Mouse (Mus musculus) stomach, postnatal 0 days (tissue): ENCODE measurements around the gene Gpat2.

Experiments
- CTCF ChIP-seq: IDR thresholded peaks from 2 replicates; pipeline ENCODE4 v1.5.1; 2016; ENCODE audit warnings: antibody characterized with exemption, low read depth, mild to moderate bottlenecking, moderate library complexity
- EP300 ChIP-seq: optimal IDR thresholded peaks from 2 replicates; pipeline ENCODE3; 2016; ENCODE audit warnings: antibody characterized with exemption

GRCm38 (mm10) chr2:127377942-127378610 lies 46.9 kb upstream of the Gpat2 start:
- no peak for TF ChIP-seq CTCF
- TF ChIP-seq EP300, result no peak
